Mouse (Mus musculus) bone marrow macrophage, adult 2 months (primary cell): ENCODE measurements around the gene Coa7. TPM values are rescaled to one million over a fixed set of nuclear protein-coding genes. Genes with fewer than 3 reads are reported as not detected.
A peak's percentile ranks its signal among the peaks of the same experiment; 100 is the strongest.

Experiments used
- H3K27ac ChIP-seq: 2 replicates; pipeline ENCODE4 v1.5.1; 2012; ENCODE audit warnings: low read depth, low read length; ENCODE audit not compliant: insufficient read depth
- H3K4me1 ChIP-seq: 2 replicates; pipeline ENCODE4 v1.6.1; 2012; ENCODE audit warnings: low read length; ENCODE audit not compliant: control insufficient read depth, insufficient read depth
- H3K4me3 ChIP-seq: 2 replicates; pipeline ENCODE4 v1.5.1; 2012; ENCODE audit warnings: mild to moderate bottlenecking, low read length, moderate library complexity; ENCODE audit not compliant: insufficient read depth
- CTCF ChIP-seq: IDR thresholded peaks from 2 replicates; pipeline ENCODE4 v1.5.1; 2012; ENCODE audit warnings: low read depth, mild to moderate bottlenecking, low read length, moderate library complexity
- POLR2A ChIP-seq: IDR thresholded peaks from 2 replicates; pipeline ENCODE4 v1.6.1; 2012; ENCODE audit warnings: mild to moderate bottlenecking, low read depth, low read length, borderline replicate concordance
- polyA plus RNA-seq: library from polyadenylated mRNA; stranded (reverse); fragments of >200 nt; gene quantifications from 2 replicates; pipeline ENCODE4 v1.2.4, GENCODE M21; 2012; ENCODE audit not compliant: missing spikeins, insufficient read depth, insufficient read length

Coa7 gene
- polyA plus RNA-seq, 1 experiment, result 7.9 TPM

DNA sequence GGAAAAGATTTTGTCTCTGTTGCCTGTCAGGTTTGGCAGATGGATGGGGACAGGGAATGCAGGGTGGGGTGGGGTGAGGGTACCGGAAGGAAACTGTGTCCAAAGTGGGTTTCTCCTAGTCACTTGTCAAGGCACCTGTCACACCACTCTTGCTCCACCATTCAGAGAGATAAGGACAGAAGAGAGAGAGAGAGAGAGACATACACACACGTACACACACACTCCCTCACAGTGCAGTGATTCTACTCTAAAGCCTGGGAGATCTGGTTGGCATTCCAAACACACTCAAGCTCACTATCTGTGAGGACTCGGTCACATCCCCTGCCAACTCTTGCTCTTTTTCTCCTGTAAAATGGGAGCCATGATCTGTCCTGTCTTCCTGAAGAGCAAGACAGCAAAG lies 44.2 kb downstream of the Coa7 start:
- Histone ChIP-seq H3K27ac (no peak overlapping the region), H3K4me1 (peaks cover 18% of the 10 kb centered on the region), H3K4me3 (no peak overlapping the region)
- TF ChIP-seq POLR2A, result no peak
- no peak for TF ChIP-seq CTCF

DNA sequence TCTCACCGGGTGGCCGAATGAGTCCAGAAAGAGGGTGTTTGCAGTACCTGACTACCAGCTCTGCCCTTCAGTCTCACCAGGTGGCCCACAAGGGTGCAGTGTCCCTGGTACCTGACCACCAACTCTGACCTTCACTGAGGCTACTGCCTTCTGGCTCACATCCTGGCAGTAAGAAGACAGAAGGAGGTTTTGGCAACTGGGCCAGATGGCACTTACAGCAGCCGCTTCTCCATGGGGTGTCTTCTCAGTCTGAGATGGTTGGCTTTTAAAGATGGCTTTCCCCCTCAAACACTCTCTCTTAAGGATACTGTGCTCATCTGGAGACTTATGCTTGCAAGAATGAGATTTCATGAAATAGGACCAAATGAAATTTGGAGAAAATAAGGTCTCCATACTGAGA lies 51.5 kb downstream of the Coa7 start:
- TF ChIP-seq CTCF (no peak), POLR2A (no peak)
- H3K27ac ChIP-seq, result no peak overlapping the region
- no peak overlapping the region for H3K4me3 ChIP-seq
- peaks cover 3% of the 10 kb centered on the region; the same call in 1 of the 2 replicates for H3K4me1 ChIP-seq

GRCm38 (mm10) chr4:108380146-108380545 lies 52.2 kb downstream of the Coa7 start:
- no peak for TF ChIP-seq POLR2A
- no peak for TF ChIP-seq CTCF
- Histone ChIP-seq H3K27ac (no peak overlapping the region), H3K4me3 (no peak overlapping the region), H3K4me1 (peaks cover 3% of the 10 kb centered on the region; the same call in 1 of the 2 replicates)

GRCm38 (mm10) chr4:108383183-108383714 lies 55.3 kb downstream of the Coa7 start, which contains the start of gene Shisal2a:
TSS of gene Shisal2a (minus strand) at chr4:108383349.
- peaks cover 3% of the 10 kb centered on the region; the same call in 1 of the 2 replicates for H3K4me1 ChIP-seq
- H3K4me3 ChIP-seq, result 0 out of 2 replicates have a peak within 1 kb of the TSS, but pooled peaks have one; percentile 15
- no peak for TF ChIP-seq CTCF
- TF ChIP-seq POLR2A, result no peak
- no peak within 1 kb of the TSS for H3K27ac ChIP-seq

- Histone ChIP-seq H3K27ac (no peak overlapping the region), H3K4me3 (no peak overlapping the region), H3K4me1 (no peaks in the 10 kb centered on the region)
- TF ChIP-seq CTCF, result no peak
- no peak for TF ChIP-seq POLR2A
Observed at GRCm38 (mm10) chr4:108386087-108386486, 58.1 kb downstream of the Coa7 start.

DNA sequence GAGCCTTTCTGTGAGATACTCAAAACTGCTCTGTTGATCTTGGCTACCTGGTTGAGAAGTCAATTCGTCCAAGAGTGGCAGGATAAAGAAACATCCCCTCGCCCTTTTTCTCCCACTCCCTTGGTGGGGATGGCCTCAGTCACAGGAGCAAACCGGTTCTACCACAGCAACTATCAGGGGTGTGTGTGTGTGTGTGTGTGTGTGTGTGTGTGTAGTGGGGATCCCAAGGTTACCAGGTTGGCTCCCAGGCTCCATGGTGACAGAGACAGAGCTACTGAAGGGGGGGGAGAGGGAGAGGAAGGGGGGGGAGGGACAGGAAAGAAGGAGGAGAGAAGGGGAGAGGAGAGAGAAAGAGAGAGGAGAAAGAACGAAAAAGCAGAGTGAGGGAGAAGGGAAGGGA lies 59.2 kb downstream of the Coa7 start:
- TF ChIP-seq CTCF (no peak), POLR2A (no peak)
- Histone ChIP-seq H3K4me1 (no peaks in the 10 kb centered on the region), H3K4me3 (no peak overlapping the region), H3K27ac (no peak overlapping the region)

DNA sequence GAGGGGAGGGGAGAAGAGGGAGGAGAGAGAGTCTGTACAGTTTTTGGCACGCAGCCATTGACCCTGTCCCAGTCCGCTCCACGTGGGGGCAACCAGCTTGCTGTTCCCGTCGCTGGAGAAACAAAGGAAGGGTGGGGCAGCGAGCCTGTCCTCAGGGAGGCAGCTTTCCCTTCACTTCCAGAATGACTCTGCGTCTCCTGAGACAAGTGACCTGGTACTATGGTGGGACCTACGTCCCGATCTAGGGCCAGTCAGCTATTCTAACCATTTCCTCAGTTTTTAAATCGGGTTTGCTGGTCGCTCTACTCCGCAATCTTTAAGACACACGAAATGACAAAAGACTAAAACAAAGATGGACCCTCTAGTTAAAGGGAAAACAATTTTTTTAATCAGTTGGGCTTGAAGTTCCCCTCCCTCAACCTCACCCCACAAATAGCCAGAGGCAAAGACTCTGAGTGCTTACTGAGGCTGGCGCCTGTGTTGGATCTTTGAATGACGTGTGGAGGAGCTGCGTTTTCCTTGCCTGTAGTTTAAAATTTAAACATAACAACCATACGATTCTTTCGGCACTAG lies 59.8 kb downstream of the Coa7 start:
- H3K27ac ChIP-seq, result no peak overlapping the region
- peak overlapping the region; percentile 55 for H3K4me3 ChIP-seq

GRCm38 (mm10) chr4:108388741-108389140 lies 60.8 kb downstream of the Coa7 start:
- no peak overlapping the region for H3K27ac ChIP-seq
- H3K4me1 ChIP-seq, result no peaks in the 10 kb centered on the region
- no peak for TF ChIP-seq POLR2A
- H3K4me3 ChIP-seq, result no peak overlapping the region

More for the DNA sequence above, 59.8 kb downstream of the Coa7 start:
- TF ChIP-seq POLR2A, result no peak
- no peak for TF ChIP-seq CTCF
- H3K4me1 ChIP-seq, result no peaks in the 10 kb centered on the region

GRCm38 (mm10) chr4:108391124-108391523 lies 63.2 kb downstream of the Coa7 start:
- Histone ChIP-seq H3K27ac (no peak overlapping the region), H3K4me1 (no peaks in the 10 kb centered on the region), H3K4me3 (no peak overlapping the region)
- TF ChIP-seq POLR2A (no peak), CTCF (no peak)

Other genes starting within 250 kb of the Coa7 start
- not detected in 2 replicates for gene Podn, start 231.7 kb upstream of the Coa7 start, polyA plus RNA-seq
- 179 and 181 TPM in 2 replicates for gene Scp2, start 183.1 kb upstream of the Coa7 start, polyA plus RNA-seq
- gene Echdc2, start 162.7 kb upstream of the Coa7 start, polyA plus RNA-seq, result not detected in 2 replicates
- gene Zyg11a, start 110.1 kb upstream of the Coa7 start, polyA plus RNA-seq, result not detected in 2 replicates
- 16.9 and 17.2 TPM in 2 replicates for gene Zyg11b, start 27.0 kb upstream of the Coa7 start, polyA plus RNA-seq
- not detected in 2 replicates for gene Shisal2a, start 55.2 kb downstream of the Coa7 start, polyA plus RNA-seq
- gene Gpx7, start 78.8 kb downstream of the Coa7 start, polyA plus RNA-seq, result 0.66 TPM in 1 of 2 replicates, not detected in the other
- 37.6 and 48.2 TPM in 2 replicates for gene Tut4, start 131.3 kb downstream of the Coa7 start, polyA plus RNA-seq